Mouse (Mus musculus) layer of hippocampus, postnatal 10 days (tissue): ENCODE measurements around the gene Arhgap21. TPM values are rescaled to one million over a fixed set of nuclear protein-coding genes. Genes with fewer than 3 reads are reported as not detected.

Experiments
- DNase-seq, 2 experiments: peaks; one replicate each; pipeline ENCODE4 v3.0.0; 2021; ENCODE audit warnings: low spot score in 2 of 2
- total RNA-seq, 2 experiments: library from RNA; stranded (reverse); gene quantifications; 2 replicates each; pipeline ENCODE4 v1.2.3; 2021

Gene Arhgap21
- total RNA-seq, 2 experiments from 2014 or later = 305 to 313 TPM

GRCm38 (mm10) chr2:20899301-20899700, 69.4 kb downstream of the Arhgap21 start:
- DNase-seq = no peak

GRCm38 (mm10) chr2:20898684-20899083, 70.0 kb downstream of the Arhgap21 start:
- DNase-seq = peak; percentile 70 to 80

DNA sequence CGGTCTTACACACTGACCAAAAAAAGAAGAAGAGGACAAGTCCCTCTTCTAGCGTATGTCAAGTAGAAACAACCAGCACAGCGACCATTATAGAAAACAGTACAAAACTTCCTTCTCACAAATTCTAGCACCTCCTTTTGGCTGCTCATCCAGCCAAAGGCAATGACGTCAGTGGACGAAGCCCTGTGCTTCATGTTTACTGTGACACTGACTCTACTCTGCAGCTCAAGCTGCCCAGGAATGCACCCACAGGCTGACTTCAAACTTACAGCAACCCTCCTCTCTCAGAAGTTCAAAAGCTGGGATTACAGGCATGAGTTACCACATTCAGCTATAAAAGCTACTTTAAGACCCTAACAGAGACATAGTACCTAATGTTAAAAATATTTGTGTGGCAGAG, 72.2 kb downstream of the Arhgap21 start:
- DNase-seq = no peak

DNA sequence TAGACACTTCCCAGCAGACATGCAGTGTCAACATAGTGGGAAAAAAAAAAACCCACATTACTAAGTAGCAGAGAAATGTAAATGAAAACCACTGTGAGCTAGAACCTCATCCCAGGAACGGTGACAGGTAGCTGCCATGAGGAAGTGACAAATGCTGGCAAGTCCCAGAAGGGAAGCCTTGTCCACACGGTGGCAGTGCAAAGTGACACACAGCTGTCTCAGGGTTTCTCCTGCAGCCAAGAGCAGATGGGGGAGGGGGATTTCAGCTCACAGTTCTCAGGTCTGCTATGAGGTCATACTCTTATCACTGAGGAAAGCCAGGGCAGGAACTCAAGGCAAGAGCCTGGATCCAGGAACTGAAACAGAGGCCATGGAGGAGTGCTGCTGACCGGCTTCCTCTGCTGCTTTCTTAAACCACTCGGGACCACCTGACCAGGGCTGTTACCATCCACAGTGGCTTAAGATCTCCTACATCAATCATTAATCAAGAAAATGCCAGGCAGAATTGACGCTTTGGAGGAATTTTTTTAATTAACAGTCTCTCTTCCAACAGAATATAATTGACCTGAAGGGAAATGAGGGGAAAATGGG, 74.5 kb downstream of the Arhgap21 start:
- DNase-seq = peak in 1 of 2 experiments; percentile 35

GRCm38 (mm10) chr2:20888751-20889150, 79.9 kb downstream of the Arhgap21 start:
- DNase-seq = no peak

DNA sequence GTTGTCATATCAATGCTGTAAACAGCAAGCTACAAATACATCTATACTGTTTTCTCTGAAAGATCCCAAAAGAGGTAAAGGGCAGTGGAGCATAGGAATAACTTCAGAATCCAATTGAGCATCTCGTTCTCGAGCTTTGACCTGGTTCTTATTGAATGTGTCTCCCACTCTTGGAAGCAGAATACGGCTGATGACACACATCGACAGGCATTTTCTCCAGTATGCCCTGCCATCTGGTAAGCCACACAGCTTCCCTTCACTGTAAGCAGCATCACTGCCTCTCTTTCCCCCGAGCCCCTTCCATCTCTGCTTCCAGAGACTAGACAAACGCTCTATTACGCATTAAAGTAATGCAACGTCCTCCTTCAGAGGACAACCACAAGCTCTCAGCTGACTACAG, 85.4 kb downstream of the Arhgap21 start:
- DNase-seq = no peak

- DNase-seq = no peak
These were observed 88.6 kb downstream of the Arhgap21 start for GRCm38 (mm10) chr2:20879877-20880605.

DNA sequence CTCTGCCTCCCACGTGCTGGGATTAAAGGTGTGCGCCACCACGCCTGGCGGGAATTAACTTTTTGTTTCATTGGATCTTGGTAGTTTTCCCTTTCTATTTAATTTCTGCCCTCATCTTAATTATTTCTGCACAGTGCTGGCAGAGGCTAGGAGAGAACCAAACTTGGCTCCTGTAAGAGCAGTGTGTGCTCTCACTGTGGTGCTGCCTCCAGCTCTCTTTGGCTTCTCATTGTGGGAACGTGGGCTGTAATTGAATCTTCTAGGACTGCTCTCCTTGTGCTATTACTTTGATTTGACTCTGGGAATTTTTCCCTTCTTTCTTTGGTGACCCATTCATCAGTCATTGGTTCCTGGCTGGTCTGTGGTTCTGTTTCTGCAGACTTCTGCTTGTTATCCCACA, 94.1 kb downstream of the Arhgap21 start:
- no peak for DNase-seq

- no peak for DNase-seq
These were observed 99.3 kb downstream of the Arhgap21 start for GRCm38 (mm10) chr2:20869212-20869965.

GRCm38 (mm10) chr2:20868052-20868451, 100.6 kb downstream of the Arhgap21 start:
- DNase-seq = no peak

- no peak for DNase-seq
These were observed 102.9 kb downstream of the Arhgap21 start for GRCm38 (mm10) chr2:20865795-20866194.

- DNase-seq = no peak
These were observed 104.1 kb downstream of the Arhgap21 start for GRCm38 (mm10) chr2:20864569-20864968.

DNA sequence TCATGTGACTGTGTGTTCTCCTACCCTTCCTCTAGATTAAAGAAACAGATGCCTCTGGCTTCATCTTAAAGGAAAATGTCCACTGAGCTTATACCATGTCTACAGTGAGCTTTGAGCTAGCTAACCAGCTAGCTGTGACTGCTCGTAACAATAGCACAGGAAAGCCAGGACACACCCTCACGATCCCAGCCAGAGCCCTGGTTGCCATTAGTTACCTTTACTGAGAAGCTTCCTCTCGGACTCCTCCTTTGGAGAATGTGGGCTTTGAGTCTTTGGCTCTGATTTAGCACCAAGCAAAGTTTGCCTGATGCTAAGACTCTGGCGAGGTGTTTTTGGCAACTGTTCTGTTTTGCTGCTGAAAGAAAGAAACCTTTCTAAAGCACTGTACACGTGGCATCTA, 107.9 kb downstream of the Arhgap21 start:
- DNase-seq = no peak

GRCm38 (mm10) chr2:20849346-20849745, 119.3 kb downstream of the Arhgap21 start:
- no peak for DNase-seq

GRCm38 (mm10) chr2:20831608-20832406, 136.9 kb downstream of the Arhgap21 start:
- no peak for DNase-seq

DNA sequence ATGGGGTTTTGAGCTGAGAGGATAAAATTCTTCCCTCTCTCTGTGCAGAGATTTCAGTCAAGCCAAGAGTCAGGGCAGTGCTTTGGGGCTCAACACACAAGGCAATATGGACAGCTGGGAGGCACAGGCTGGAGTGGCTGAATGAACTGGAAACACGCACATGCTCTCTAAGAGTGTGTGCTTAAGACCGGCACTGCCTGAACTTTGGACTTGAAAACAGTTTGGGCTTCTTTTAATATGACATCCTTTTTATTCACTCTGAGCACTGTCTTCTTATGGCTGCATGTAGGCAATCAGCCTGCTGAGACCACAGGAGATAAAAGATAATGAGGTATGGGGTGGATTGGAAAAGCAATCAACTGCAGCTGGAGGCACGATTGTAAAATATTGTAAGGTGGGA, 137.8 kb downstream of the Arhgap21 start:
- no peak for DNase-seq

DNA sequence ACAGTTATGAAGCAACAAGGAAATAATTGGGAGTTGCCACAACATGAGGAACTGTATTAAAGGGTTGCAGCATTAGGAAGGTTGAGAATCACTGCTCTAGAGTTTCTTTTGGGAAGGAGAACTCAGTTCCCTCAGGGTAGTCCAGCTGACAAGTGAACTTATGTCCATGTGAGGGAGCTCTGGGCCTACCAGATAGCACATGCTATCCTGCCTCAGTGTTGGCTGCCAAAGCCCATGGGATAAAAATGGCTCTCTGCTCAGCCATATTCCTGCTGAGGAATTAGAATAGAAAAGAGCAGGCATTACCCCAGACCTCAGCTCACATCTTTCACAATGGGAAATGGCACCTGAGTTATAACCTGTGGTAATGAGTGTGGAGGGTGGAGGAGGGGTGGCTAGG, 142.4 kb downstream of the Arhgap21 start:
- no peak for DNase-seq

GRCm38 (mm10) chr2:20818226-20818625, 150.5 kb downstream of the Arhgap21 start:
- no peak for DNase-seq

DNA sequence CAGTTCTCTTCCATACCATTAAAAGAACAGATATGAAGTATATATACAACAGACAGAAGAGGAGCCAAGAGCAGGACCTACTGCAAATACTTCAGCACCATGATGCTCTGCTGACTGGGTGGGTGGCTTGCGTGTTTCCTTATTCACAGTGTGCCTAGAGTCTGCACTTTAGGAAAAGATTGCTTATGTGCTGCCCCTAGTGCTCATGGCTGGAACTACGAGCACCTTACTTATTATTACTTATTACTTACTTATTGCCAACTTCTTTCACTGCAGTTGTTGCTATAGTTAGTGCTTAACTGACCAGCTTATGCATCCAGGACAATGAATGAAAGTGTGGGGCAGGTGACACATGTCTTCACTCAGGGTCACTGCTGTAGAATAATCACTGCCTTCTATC, 154.7 kb downstream of the Arhgap21 start:
- DNase-seq = no peak

DNA sequence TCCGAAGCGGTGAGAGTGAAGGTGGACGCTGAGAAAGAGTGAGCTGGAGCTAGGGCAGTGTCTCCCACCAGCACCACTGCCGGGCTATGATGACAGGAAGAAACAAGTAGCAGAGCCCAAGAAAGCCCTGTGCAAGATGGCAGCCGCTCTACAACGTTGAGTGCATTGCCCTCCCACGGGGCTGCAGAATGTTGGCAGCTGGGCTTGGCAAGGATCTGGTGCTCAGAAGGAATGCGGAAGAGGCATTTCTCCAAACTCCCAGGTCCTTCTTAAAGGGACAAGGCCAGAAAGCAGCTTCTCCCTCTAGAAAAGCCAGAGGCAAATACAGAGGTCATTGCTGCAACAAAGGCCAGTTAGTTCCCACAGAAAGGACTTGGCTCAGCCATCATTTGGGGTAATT, 157.2 kb downstream of the Arhgap21 start:
- peak in 1 of 2 experiments; percentile 11 for DNase-seq

DNA sequence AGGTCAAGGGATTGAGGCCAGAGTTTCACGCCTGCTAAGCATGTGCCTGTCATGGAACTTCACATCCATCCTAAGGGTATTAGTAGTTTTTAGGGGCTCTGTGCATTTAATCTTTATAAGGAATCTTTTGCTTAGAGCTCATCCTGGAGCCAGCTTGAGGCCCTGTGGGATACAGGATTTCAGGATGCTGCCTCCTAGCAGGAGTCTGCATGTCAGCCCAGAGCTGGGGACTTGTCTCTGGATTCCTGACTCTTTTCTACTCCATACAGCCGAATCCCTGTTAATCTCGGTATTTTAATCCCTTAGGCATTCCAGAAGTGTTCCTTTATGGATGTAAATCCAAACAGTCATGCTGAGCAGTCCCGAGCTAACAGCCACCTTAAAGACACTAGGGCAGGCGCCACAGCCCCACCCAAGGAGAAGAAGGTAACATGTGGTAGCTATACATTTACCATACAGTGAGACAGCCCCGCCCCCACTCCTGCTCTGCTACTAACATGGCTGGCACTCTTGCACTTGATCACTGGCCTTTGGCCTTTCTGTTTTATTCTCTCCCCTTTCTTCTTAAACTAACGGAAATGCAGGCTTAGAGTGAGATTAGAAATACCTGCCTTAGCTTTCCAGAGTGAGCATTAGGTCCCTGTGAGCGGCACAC, 167.3 kb downstream of the Arhgap21 start:
- no peak for DNase-seq
